Comparison of ENCODE assay signal across 9 mouse cellular contexts in genomic region chr4:46728231-46728630, GRCm38 (mm10).
DNase-seq lines count a peak whose midpoint lies in the region; ATAC-seq and TF ChIP-seq lines count a peak whose summit lies in the region.
"Had no signal": no experiment of that assay in that cellular context is flagged by ENCODE, and none has a peak within 500 bp of the region (broad histone marks: within the 10 kb centered on the region; RNA-seq: fewer than 3 reads in every experiment).

No protein-coding gene starts in this region.

- H3K4me2 ChIP-seq in heart, postnatal 0 days (ENCODE audit: low read depth, low read length): no peak overlapping the region
- no peak overlapping the region for H3K4me2 ChIP-seq in hindbrain, embryonic 14.5 days (replicated peaks)
- H3K4me2 ChIP-seq: stomach, embryonic 15.5 days had no signal

- no peaks in the 10 kb centered on the region for H3K27me3 ChIP-seq in heart, postnatal 0 days (ENCODE audit: control insufficient read depth, insufficient read depth, low read length)
- no peaks in the 10 kb centered on the region for H3K27me3 ChIP-seq in hindbrain, embryonic 14.5 days (ENCODE audit: control insufficient read depth, insufficient read depth, low read length)
- H3K27me3 ChIP-seq: stomach, embryonic 15.5 days had no signal

- 45% methylated on average over 1 of the region's 1 CpGs for WGBS in heart, postnatal 0 days
- 6% methylated on average over 1 of the region's 1 CpGs for whole genome bisulfite sequencing in hindbrain, embryonic 14.5 days

- no peak overlapping the region for H3K9ac ChIP-seq in heart, postnatal 0 days (replicated peaks; ENCODE audit: low read depth, low read length)
- H3K9ac ChIP-seq in hindbrain, embryonic 14.5 days: no peak overlapping the region
- H3K9ac ChIP-seq: stomach, embryonic 15.5 days had no signal

- ATAC-seq in heart, postnatal 0 days (ENCODE audit: insufficient read depth, low read depth): no peak
- peak; percentile 12; the same call in 1 of the 2 replicates for ATAC-seq in hindbrain, embryonic 14.5 days (ENCODE audit: low FRiP score)
- ATAC-seq in erythroblast, adult 5-6 weeks (replicated peaks; ENCODE audit: low FRiP score, poor library complexity, severe bottlenecking): no peak

- H3K4me1 ChIP-seq in heart, postnatal 0 days (ENCODE audit: control insufficient read depth, insufficient read depth): no peaks in the 10 kb centered on the region
- H3K4me1 ChIP-seq in hindbrain, embryonic 14.5 days (replicated peaks; ENCODE audit: control insufficient read depth, insufficient read depth, low read length): peaks cover 42% of the 10 kb centered on the region
- H3K4me1 ChIP-seq: stomach, embryonic 15.5 days had no signal

- H3K9me3 ChIP-seq in heart, postnatal 0 days (replicated peaks; ENCODE audit: control insufficient read depth, low read length): no peaks in the 10 kb centered on the region
- H3K9me3 ChIP-seq in hindbrain, embryonic 14.5 days (ENCODE audit: control insufficient read depth, low read length): no peaks in the 10 kb centered on the region
- H3K9me3 ChIP-seq: stomach, embryonic 15.5 days had no signal

- no peak for TF ChIP-seq CTCF in heart, postnatal 0 days (IDR thresholded peaks at IDR 0.05; ENCODE audit: low read depth)

- H3K36me3 ChIP-seq in heart, postnatal 0 days (replicated peaks; ENCODE audit: control insufficient read depth, insufficient read depth, low read length): no peaks in the 10 kb centered on the region
- no peaks in the 10 kb centered on the region for H3K36me3 ChIP-seq in hindbrain, embryonic 14.5 days (replicated peaks; ENCODE audit: control insufficient read depth, insufficient read depth)
- H3K36me3 ChIP-seq: stomach, embryonic 15.5 days had no signal

- no peak overlapping the region for H3K4me3 ChIP-seq in heart, postnatal 0 days (ENCODE audit: low read depth, low read length)
- no peak overlapping the region for H3K4me3 ChIP-seq in hindbrain, embryonic 14.5 days (replicated peaks; ENCODE audit: low read length)
- H3K4me3 ChIP-seq: stomach, embryonic 15.5 days had no signal

- DNase-seq in heart, postnatal 0 days (ENCODE audit: low spot score): peak; percentile 36
- no peak for DNase-seq in heart, postnatal 36 days
- peak; percentile 63 for DNase-seq in R1 (ENCODE audit: low read depth, low spot score)
- peak; percentile 72 to 81 for DNase-seq in cerebellum, postnatal 10 days
- no peak for DNase-seq in hindbrain, embryonic 14.5 days (ENCODE audit: low spot score)
- no peak for DNase-seq in ovary, adult 18-20 months (ENCODE audit: low spot score)
- no peak for DNase-seq in left cerebral cortex, adult 8-10 months (ENCODE audit: low spot score in 2 of 2)

- no peak for TF ChIP-seq EP300 in heart, postnatal 0 days (IDR thresholded peaks at IDR 0.05; ENCODE audit: low read depth)

- intact Hi-C loops in heart, postnatal 36 days (cut with DNase I): no loop called here

- H3K27ac ChIP-seq in heart, postnatal 0 days (ENCODE audit: low read depth): no peak overlapping the region
- no peak overlapping the region for H3K27ac ChIP-seq in hindbrain, embryonic 14.5 days
- H3K27ac ChIP-seq: stomach, embryonic 15.5 days had no signal

Comparison
In these comparisons a context has a peak if more than half of its experiments do, and no peak if none do; other contexts are left out.
1. DNase-seq: peak in heart, postnatal 0 days (single experiment), R1 (single experiment) and cerebellum, postnatal 10 days (2 of 2); none in heart, postnatal 36 days (0 of 2), hindbrain, embryonic 14.5 days (single experiment), ovary, adult 18-20 months (single experiment) and left cerebral cortex, adult 8-10 months (0 of 2).